Mouse (Mus musculus) bone marrow macrophage, adult 2 months (primary cell): ENCODE data around the gene Pop4.

Experiments
- CTCF ChIP-seq: IDR thresholded peaks from 2 replicates; pipeline ENCODE4 v1.5.1; 2012; ENCODE audit warnings: low read depth, mild to moderate bottlenecking, low read length, moderate library complexity
- POLR2A ChIP-seq: IDR thresholded peaks from 2 replicates; pipeline ENCODE4 v1.6.1; 2012; ENCODE audit warnings: mild to moderate bottlenecking, low read depth, low read length, borderline replicate concordance

DNA sequence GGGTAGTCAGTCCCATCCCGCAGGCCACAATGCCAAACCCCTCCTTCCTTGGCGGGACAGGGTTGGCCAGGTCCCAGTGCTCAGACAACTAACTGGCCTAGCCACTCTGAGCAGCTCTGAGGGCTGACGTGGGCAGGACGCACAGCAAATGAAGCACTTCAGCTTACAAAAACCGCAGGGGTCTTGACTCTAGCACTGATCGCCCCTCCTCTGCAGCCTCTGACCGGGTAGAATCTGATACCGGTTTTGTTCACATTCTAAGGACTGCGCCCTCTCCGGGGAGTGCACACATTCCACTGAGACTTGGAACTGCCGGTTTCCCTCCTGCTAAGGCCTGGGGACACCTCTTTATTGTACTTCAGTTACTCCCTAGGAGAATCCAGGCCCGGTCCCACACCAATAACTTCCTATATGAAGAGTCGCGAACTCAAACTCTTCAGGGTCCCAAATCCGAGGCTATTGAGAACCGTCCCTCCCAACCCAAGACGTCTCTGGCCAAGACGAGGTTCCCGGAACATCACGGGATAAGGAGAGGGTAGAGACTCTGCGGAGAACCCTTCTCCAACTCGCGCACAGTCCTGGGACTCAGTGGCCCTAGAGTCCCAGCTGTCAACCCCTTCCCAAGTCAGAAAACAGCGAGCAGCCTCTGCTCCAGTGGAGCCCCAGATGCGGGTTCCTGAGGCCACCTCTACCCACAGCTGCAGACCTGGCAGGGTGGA is 43.9 kb downstream of the Pop4 start:
- no peak for TF ChIP-seq CTCF
- 0 out of 2 replicates have a peak, but pooled peaks have one; percentile 38 for TF ChIP-seq POLR2A
